Mouse (Mus musculus): Measurements from ENCODE around the gene Tnni3.
"Not testable (repeated sequence)": the region's sequence is repeated elsewhere in the genome, so short reads cannot be mapped to it uniquely, and the experiment has no call there.

Tnni3 gene

DNA sequence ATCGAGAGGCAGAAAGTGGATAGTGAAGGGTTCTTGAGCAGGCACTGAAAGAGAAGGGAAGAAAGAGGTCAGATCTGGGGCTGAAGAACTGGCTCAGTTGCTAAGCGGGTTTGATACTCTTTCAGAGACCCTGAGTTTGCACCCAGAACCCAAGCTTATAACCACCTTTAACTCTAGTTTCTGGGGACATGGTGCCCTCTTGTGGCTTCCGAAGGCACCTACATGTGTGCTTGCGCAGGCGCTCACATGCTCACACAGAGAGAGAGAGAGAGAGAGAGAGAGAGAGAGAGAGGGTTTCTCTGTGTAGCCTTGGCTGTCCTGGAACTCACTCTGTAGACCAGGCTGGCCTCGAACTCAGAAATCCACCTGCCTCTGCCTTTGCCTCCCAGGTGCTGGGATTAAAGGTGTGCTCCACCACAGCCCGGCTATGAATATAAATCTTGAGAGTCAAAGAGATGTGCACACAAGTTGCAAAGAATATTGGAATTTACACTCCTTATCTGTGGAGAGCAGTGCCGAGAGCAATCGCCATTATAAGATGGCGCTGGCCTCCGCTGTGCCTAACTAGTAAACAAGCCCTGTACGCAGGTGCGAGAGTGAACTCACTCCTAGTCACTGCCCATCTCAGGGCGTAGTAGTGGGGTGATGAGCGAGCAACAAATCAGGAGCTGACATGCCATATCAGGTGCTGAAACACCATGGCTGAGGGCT lies at the start of gene Tnni3:
Gene Tnni3 (minus strand): TSS at position 18 of the 711 bp plus-strand sequence.
- DNase-seq = peak; percentile 41

DNA sequence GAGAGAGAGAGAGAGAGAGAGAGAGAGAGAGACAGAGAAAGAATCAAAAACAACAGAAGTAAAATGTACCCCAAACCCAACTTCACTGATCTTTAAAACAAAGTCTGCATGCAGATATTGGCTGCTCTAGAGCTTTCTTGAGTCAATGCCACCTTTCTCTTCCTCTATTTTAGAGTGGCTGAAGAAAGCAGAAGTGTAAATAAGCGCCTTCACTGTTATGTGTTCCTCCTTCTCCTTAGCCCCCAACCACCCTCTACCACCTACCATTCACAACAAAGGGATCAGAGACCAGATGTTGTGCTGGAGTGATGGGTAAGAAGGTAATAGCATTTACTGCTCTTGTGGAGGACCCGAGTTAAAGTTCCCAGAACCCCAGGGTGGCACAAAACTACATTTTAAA lies 48.3 kb upstream of the Tnni3 start:
- DNase-seq = not testable (repeated sequence)

DNA sequence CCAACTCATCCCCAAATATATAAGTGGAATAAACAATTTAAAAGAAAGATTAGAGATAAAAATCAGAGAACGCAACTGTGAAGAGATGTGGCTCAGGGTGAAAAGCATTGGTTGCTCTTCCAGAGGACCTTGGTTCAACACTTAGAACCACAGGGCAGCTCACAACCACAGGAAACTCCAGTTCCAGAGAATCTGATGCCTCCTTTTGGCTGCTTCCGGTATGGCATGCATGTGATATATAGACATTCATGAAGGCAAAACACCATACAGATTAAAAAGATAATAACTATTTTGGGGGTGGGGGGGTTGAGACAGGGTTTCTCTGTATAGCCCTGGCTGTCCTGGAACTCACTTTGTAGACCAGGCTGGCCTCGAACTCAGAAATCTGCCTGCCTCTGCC lies 38.6 kb upstream of the Tnni3 start:
- no peak for DNase-seq

DNA sequence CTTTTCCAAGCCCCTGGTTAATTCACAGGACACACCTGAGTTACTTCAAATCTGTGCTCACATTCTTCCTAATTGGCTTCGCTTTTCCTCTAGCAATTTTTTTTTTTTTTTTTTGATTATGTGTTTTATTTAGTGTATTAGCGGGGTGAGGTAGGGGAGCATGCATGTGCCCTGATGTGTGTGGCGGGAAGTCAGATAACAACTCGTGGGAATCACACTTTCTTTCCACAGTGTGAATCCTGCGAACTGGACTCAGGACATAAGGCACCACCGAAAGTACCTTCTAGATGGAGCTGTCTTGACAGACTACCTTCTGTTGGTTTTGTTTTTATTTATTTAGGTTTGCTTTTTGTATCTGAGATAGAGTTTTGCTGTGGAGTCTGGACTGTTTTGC lies 33.1 kb upstream of the Tnni3 start:
- DNase-seq = no peak

DNA sequence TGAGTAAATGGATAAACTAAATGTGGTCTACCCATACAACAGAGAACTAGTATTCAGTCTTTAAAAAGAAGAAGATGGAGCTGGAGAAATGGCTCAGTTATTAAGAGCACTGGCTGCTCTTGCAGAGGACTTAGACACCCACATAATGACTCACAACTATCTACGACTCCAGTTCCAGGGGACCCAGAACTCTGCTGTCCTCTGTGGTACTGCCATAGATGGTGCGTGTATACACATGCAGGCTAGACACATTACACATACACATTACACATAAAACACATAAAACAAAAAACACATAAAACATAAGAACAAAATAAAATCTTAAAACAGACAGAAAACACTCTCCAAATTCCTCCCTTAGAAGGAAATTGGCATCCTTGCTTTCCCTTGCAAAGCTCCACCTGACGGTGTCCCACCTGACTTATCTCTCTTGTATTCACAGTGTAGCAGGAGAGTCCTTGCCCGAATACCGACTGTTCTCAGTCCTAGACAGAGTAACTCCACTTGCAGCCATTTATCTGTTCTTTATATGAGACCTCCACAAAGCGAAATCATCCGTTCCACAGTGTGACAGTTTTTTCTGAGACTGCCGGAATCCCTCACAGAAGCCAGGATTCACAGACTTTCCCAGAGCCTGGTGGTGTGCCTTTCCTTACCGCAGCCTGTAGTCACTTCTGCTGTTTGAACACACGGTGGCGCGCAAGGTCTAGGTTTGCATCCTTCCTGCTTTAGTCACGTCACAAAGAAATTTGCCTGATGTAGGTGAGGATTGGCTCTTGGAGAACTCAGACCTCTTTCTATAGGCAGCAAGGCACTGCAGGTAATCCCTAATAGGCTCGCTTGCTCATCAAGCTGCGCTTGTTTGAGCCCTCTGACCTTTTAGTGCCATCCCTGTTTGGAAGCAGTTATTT lies 32.5 kb upstream of the Tnni3 start:
- peak; percentile 85 for DNase-seq

DNA sequence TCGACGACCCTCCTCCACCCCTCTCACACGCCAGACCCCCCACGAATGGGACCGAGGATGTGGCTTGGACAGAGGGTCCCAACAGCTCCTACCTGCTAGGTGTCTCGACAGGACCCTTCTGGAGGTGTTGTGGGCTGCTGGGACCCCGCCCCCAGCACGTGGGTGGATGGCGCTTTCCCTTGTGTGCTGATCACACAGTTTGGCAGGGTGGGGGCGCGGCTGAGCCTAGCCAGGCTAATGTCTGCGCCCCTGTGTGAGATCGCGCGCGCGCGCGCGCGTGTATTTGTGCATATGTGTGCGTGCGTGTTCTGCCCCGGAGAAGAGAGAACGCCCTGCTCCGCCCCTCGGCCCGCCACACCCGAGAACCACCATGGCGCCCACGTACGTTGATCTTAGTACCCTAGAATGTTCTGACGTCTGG lies 23.2 kb upstream of the Tnni3 start, which contains the start of gene Syt5:
Gene Syt5 (minus strand): TSS at position 321 of the 421 bp plus-strand sequence.
- DNase-seq = peak; percentile 82

DNA sequence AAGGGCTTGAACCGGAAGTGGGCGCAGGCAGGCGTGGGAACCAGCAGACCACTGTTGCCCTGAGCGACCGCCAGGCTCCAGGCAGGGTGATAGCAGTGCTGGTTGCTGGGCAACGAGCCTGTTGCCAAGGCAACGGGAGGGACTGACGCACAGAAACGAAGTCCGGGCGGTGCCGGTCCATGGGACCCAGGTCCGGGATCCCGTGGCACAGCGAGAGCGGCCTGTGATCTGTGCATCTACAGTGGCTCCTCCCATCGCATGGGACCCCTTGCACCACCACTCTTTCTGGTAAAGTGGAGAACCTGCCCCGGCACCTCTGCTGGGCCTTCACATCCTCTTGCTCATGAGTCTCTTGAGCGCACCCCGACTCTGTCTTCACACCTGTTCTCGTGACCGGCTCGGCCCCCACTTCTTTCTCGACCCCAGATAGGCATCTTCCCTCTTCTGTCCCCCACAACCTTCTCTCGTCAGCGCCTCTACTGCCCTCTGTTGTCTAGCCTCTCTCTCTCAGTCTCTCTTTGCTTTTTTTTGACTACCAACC lies 22.6 kb upstream of the Tnni3 start:
- DNase-seq = peak; percentile 97

DNA sequence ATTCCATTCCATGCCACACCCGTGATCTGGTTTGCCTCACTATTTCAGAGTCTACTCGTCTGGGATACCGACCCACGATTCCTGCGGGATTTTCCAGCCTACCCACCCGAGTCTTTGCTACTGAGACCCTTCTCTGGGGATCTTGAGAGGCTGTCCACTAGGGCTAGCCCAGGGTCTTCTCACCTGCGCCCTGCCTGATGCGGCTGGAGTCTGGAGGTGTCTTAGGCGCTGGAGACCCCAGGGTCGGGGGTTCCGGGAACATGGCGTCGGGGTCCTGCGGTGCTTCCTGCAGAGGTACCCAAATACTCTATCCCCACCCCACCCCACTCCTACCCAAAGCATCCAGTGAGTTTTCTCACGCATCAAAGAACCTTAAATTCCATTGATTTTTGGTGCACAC lies 22.0 kb upstream of the Tnni3 start:
- DNase-seq = no peak

DNA sequence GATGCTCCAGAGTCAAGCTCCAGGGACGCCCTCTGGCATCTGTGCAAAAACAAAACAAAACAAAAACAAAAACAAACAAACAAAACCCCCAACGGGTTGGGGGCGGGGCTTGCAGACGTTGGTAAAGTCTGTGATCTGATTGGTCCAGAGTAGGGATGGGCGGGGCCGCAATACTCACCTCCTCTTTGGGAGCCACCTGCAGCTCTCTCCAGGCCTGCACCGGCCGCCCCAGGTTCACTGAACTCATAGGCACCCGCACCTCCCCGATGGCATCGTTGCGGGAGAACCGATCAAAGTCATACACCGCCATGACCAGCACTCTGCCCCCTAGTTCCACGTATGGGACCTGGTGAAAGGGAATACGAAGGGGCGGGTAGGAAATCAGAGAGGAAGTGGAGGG lies 18.0 kb upstream of the Tnni3 start:
- DNase-seq = no peak

DNA sequence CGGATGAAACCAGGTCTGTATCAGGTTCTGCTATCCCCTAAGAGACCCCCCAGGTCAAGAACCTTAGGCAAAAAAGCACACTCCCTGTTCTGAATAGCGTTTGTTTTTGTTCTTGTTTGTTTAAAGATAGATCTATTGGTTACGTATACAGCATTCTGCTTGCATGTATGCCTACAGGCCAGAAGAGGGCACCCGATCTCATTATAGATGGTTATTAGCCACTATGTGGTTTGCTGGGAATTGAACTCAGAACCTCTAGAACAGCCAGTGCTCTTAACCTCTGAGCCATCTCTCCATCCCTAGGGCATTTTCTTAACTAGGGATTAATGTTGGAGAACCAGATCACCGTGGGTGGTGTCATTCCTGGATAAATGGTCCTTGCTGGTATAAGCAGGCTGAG lies 17.3 kb upstream of the Tnni3 start:
- no peak for DNase-seq

DNA sequence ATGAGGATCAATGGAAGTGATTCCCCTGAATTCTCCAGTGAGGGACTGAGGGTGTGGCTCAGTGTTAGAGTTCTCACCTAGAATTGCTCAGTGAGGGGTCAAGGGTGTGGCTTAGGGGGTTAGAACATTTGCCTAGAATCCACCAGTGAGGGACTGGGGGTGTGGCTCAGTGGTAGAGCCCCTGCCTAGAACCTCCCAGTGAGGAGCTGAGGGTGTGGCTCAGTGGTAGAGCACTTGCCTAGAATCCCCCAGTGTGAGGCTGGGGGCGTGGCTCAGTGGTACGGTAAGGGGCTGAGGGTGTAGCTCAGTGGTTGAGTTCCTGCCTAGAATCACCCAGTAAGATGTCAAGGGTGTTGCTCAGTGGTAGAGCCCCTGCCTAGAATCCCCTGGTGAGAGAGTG lies 15.0 kb upstream of the Tnni3 start:
- no peak for DNase-seq

DNA sequence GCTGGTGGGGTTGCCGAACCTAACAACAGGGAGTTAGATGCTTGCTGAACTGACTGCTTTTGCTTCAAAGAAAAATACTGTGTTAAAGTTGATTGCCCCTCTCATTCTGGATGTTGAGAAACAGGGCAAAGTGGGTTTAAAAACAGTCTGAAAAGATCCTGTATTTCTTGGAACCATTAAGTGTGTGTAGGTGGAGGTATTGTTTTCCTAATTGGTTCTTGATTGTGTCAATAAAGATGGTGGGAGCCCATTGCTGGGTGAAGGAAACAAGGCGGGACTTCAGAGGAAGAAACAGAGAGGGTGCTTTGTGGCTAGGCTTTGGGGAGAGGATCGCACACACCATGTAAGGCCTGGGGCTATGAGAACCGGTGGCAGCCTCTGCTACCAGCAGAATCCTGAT lies 13.2 kb upstream of the Tnni3 start:
- DNase-seq = no peak

DNA sequence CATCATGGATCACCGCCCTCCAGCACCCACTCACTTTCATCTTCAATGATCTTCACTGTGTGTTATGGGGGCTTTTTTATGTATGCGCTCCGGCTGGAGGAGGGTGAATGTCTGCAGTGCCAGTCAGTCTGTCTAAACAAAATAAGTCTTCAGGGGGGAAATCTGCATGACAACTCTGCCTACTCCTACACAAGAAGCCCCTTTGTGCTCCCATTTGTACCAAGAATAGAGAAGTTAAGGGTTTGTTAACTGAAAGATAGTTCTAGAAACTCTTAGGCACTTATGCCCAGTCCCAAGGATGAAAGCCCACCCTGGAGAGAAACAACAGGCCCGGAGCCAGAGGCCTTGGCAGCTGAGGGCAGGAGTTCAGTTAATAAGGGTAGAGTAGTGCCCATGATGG lies 12.3 kb upstream of the Tnni3 start:
- DNase-seq = no peak

DNA sequence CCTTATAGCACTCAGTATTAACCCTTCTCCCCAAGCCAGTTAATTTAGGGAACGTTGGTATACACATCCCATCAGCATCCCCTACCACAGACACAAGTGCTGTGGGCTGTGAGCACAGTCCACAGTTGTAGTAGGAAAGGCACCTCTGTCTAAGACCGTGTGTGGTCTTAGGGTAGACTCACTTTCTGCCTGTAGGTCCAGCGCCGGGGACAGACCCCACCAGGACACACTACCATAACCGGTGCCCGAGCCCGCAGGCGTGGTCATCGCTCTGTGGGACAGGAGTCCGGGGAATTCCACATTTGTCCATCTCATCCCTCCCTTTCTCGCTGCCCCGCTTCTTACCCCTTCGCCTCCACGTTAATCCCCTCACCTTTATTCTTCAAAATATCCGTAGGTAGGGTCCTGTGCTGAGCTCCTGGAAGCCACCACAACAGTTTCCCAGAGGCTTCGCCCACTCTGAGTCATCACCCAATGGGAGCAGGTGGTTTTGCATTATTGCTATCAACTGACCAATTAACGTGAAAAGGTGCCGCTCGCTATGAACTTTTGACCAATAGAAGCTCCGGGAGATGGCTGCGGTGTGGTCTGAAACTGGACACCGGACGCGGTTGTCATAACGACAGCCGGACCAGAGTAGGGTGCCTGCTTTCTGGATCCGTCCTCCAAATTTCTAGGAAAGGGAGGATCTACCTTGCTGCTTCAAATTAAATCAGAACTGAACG lies 8.1 kb upstream of the Tnni3 start, which contains the start of gene Dnaaf3:
Gene Dnaaf3 (minus strand): TSS at position 449 of the 725 bp plus-strand sequence.
- DNase-seq = no peak

DNA sequence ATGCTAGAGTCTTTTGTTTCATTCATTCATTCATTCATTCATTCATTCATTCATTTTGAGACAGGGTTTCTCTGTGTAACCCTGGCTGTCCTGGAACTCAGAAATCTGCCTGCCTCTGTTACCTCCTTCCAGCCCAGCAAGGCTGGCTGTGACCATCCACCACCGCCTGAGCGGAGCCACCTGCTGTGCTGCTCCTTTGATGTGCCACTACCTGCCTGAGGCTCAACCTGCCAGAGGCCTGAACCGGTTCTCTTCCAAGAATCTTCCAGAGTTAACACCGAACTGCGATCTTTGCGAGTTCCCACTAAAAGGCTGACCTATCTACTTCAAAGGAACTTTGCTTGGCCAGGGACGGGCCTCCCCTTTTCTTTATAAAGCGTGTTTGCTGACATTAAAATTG lies 6.1 kb upstream of the Tnni3 start:
- not testable (repeated sequence) for DNase-seq

DNA sequence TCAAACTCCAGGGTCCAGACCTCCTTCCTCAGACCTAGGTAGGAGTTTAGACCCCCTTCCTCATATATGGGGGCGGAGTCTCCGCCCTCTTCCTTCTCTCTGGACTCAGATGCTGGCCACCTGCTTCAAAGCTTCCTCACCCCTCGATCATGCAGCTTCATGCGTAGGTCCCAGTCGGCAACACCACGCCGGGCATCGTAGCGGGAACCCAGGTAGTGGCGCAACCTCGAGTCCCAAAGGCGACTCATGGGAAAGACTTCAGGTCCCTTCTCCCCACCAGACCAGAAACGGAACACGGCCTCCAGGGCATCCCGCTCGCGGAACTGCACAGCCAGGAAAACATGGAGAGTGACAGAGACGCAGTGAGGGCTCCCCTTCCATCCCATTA lies 3.3 kb upstream of the Tnni3 start:
- no peak for DNase-seq

DNA sequence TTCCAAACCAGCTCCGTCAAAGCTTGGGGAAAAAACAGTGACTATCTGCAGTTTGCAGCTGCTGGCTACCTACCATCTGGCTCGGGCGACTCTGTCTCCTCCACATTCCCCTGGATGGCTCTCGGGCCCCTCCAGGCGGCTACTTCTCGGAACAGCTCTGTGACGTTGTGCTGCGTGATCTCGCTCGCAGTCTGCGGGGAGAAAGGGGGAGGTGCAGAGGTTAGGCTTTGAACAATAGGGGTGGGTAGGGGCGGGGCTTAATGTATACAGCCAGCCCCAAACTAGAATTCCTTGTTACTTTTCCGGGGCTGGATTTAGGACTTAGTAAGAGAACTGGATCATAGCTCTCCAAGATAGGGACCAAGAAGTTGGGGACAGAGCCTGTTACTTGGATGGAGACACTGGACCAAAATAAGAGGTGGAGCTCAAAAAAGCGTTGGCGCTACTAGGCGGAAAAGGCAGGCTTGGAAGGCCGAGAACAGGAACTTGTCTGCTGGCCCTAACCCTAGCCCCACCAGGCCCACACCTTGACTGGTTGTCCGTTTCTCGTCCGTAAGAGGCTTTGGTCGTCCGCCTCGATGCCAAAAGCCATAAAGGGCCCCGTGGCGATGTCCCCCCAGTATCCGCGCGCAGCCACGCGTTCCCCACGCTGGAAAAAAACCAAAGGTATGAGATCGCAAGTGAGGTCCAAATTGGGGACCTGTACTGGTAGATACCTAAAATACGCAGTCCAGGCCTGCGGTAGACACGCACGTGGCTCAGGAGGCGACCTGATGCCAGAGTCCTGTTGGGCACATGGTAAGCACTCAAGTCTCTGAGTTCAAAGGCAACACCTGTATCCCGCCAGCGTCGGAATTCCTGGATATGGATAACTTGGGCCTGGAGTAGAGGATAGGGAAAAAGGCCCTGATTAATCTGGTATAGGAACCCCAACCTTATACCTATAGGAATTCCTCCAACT lies 2.6 kb upstream of the Tnni3 start:
- DNase-seq = peak; percentile 80

DNA sequence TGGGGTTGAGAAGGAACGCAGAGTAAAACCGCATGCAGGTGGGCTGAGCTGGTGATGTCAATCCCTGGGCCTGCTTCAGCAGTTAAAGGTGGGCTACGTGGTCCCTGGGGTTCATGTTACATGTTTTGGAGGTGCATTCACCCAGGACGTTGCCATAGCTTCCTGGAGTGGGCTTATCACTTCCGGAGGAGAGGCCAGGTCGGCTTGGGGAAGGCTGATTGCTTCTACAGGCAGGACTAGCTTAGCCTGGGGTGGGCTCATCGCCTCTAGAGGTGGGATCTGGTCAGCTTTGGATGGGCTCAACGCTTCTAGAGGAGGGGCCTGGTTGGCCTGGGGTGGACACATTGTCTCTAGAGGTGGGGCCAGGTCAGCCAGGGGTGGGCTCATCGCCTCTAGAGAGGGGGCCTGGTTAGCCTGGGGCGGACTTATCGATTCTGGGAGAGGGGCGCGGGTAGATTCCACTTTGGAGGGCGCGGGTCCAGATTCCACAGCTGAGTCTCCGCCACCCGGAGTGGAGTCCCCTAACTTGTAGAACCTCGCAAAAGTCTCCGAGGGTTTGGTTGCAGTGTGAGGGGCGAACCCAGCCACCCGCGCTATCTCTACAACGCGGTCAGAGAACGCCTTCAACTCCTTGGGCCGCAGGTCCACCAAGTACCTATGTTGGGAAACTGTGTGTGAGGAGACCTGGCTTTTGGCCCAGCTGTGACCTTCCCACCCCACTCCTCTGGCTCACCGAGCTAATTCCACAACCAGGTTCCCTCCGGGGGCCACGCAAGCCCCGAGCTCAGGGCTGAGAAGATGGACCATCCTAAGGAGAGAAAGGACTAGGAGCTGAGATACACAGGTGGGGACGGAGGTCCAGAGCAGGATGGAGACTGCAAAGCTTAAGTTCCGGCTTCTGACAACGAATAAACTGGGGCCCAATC lies 561 bp downstream of the Tnni3 start:
- no peak for DNase-seq

DNA sequence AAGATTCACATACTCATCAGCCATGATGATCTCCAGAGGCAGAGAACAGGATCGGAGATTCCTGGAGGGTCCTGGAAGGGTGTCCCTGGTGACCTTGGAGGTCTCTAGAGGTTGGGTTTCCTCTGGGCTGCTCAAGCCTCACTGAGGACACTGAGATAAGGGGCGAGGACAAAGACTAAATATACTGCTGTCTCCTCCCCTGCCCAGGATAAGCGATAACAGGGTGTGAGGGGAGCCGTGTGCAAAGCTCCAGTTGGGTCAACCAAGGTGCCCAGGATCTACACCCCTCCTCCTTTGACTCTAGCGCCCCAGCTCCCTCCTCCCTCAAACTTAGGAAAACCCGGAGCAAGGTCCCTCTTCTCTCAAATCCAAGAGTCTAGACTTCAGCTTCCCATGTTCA lies 1.7 kb downstream of the Tnni3 start:
- DNase-seq = no peak

DNA sequence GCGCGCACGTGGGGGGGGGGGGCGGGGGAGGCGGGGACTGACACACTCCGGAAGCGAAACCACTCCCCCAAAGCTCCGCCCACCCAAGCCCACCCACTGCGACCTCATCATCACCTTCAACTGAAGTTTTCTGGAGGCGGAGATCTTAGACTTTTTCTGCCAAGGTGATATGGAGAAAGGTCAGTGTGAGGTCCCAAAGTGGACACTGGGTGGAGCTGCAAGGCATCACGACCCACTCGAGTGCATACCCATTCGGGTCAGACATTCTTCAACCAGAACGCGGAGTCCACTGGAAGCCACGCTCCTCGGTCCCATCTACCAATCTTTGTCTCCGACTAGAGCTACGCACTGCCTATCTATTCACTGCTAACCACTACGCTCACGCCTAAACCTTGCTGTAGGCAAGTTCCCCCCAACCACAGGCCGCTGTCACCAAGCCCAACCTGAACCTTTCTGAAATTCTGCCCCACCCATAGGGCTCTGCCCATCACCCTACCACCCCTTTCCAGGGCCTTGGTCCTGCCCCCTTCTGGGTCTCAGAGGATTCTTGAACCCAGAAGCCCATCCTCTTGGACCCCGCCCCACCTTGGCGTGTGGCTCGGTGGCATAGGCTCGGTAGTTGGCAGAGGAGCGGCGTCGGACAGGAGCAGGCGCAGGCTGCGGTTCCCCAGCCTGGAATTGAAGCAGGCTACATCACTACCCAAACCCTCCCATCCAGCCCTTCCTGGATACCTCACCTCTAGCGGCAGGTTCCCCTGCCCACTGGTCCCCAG lies 2.6 kb downstream of the Tnni3 start:
- DNase-seq = no peak

Measured in right cerebral cortex, adult 18-20 months (tissue).